Mouse (Mus musculus) G1E-ER4 (cell line): ENCODE results near the gene Prune2. TPM values are rescaled to one million over a fixed set of nuclear protein-coding genes. Genes with fewer than 3 reads are reported as not detected.

Experiments
- GATA1 ChIP-seq: IDR thresholded peaks from one replicate; pipeline ENCODE4 v1.8.0; 2012; ENCODE audit warnings: low read length, inconsistent platforms
- polyA plus RNA-seq: library from polyadenylated mRNA; stranded (reverse); fragments of >175 nt; gene quantifications from 2 replicates; pipeline ENCODE4 v1.2.3, GENCODE M21; 2012

Gene Prune2
- polyA plus RNA-seq, 1 experiment = not detected

DNA sequence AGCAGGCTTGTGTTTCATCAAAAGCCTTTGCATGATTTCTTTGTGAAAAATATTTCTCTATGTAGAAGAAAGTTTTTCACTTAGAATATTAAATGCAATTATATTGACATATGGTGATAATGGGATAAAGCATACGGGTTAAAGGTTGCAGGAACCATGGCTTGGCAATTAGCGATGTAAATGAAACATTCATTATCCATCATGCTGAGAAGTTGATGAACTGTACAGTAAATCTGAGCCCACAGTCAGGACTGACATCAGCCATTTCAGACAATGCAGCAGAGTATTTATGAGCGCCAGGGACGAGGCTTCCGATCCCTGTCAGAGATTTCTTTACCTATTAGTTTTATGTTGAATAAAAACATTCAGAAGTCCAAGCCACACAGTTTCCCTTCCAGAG, 104.2 kb downstream of the Prune2 start:
- TF ChIP-seq GATA1 = no peak

DNA sequence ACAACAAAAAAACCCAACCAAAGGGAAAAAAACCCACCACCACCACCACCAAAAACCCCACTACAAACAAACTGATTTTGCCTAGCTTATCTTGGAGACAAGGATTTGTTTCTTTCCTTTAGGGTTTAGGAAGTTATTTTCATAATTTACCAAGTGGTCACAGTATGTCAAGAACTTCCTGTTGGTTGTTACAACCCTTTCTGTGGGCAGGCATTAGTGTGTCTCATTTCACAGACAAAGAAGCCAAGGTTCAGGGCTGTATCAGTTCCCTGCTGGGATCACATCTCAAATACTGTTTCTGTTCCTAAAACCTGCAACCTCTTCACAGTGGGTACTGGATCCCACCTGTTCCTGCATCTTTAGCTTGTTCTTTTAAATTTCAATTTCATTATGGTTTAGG, 108.5 kb downstream of the Prune2 start:
- TF ChIP-seq GATA1 = no peak

DNA sequence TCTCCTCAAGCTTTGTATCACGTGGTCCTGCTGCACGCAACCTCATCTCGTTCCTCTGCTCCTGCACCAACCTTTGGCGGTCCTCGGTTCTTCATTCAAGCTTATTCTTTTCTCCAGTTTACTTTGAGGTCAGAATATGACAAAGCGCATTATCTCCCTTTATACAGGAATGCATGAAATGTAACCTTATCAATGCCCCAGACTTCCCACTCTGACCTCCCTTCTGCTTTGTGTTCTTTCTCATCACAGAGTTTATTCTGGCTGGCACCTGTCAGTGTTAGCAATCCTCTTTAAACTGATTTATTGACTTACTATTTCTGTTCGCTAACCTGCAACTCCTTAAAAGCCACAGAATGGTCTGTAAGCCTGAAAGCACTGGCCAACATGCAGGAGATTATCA, 113.1 kb downstream of the Prune2 start:
- TF ChIP-seq GATA1 = no peak

- TF ChIP-seq GATA1 = no peak
Observed at GRCm38 (mm10) chr19:17071205-17071604, 115.3 kb downstream of the Prune2 start.

GRCm38 (mm10) chr19:17072245-17072644, 116.3 kb downstream of the Prune2 start:
- no peak for TF ChIP-seq GATA1

DNA sequence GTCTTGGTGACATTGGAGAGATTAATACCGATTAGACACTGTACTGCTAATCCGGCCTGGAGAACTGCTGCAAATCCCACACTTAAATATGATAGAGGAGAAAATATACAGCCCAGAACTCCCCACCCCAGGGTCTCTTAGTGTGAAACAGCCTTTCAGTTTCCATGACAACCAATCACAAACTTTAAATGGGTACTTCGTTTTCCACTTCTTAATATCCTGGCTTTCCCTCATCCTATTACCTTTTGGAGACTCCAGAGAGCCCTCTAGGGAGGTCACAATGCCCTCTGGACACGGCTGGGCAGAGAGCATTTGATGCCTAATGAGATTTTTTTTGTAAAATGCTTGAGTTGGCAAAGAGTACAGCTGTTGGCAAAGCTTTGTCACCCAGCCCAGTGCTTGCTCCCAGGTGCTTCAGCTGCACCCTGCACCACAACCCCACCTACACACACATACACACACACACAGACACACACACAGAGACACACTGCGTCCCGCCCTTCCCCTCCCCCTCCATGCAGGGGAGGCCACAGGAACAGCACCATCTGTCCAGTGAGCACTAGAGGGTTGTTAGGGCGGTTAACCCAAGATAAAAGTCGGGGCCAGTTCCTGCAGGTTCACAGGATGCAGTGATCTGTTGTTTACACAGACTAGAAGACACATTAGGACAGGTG, 122.9 kb downstream of the Prune2 start:
- TF ChIP-seq GATA1 = no peak

- no peak for TF ChIP-seq GATA1
Observed at GRCm38 (mm10) chr19:17081382-17081781, 125.5 kb downstream of the Prune2 start.

GRCm38 (mm10) chr19:17094067-17094466, 138.1 kb downstream of the Prune2 start:
- TF ChIP-seq GATA1 = no peak

- TF ChIP-seq GATA1 = no peak
Observed at GRCm38 (mm10) chr19:17096338-17096737, 140.4 kb downstream of the Prune2 start.

- no peak for TF ChIP-seq GATA1
Observed at GRCm38 (mm10) chr19:17097210-17097609, 141.3 kb downstream of the Prune2 start.

- no peak for TF ChIP-seq GATA1
Observed at GRCm38 (mm10) chr19:17108782-17109181, 152.9 kb downstream of the Prune2 start.

DNA sequence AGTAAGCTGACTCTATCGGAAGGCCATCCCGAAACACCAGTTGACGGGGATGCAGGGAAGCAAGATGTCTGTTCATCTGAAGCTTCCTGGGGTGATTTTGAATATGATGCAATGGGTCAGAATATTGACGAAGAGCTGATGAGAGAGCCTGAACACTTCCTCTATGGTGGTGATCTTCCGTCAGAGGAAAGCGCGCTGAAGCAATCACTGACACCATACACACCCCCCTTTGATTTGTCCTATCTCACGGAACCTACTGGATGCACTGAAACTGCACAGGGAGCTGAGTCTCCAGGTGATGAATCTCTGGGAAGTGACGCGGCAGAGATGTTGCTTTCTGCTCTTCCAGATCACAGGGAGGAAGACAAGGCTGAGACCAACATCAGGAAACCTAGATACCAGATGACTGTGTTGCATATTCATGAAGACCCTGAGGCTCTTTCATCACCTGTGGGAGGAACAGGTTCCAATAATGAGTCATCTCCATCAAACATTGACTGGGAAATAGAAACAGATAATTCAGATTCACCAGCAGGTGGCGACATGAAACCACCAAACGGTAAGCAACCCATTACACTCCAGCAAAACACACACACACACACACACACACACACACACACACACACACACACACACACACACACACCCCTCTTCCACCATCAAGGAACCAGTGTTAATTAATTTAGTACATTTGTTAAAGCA, 168.3 kb downstream of the Prune2 start:
- no peak for TF ChIP-seq GATA1

DNA sequence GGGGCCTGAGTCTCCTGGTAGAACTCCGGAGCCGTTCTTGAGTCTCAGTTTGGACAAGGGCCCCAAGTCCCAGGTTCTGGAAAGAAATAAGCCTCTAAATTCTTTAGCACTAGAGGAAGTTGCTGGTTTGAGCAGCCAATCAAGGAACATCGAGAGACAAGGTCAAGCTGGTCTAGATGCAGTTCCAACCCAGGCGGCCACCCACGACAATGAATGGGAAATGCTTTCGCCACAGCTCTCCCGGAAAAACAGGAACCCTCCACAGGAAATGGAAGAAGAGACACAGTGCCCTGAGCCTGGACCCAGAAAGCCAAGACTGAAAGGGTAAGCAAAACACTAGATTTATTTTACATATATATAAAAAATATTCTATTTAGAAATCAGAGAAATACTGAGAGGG, 169.5 kb downstream of the Prune2 start:
- TF ChIP-seq GATA1 = no peak

DNA sequence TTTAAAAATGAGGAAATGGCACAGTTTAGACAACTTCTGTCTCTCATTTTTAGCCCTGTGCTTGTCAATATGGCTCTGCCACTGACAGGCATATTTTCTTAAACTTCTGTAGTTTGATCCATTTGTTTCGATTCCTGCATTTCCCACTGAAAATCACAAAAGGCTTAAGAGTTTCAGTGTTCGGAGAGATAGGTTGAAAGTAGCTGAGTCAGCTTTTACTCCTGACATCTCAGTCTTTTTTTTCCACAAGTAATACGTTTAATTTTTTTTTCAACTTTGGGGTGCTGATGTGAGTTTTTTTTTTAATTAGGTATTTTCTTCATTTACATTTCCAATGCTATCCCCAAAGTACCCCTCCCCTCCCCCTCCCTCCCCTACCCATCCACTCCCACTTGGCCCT, 174.6 kb downstream of the Prune2 start:
- TF ChIP-seq GATA1 = no peak

- TF ChIP-seq GATA1 = no peak
Observed at GRCm38 (mm10) chr19:17136677-17137460, 181.0 kb downstream of the Prune2 start.

GRCm38 (mm10) chr19:17137656-17138055, 181.7 kb downstream of the Prune2 start:
- TF ChIP-seq GATA1 = no peak
